Mouse (Mus musculus): ENCODE measurements at regions not wholly inside any gene's neighbourhood (a gene's known extent, or its start where the extent isn't known, plus 50 kb on each side); places are given as distances from the start of the nearest gene placed in this dataset.

DNA sequence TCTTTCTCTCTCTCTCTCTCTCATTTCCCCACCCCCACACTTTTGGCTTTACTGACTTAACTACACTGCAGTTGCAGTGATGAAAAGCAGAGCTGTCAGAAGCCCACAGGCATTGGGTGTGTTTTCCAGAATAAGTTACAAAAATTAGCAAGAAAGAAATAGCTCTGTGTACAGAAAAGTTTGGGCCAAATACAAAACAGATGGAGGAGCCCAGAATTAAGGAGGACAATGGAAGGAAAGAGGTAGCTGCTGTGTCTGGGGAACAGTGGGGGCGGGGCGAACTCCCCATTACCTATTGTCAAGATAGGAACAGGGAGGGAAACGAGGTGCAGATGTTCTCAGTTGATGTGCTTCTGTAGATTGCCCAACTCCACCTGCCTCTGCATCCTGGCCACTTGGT, 267.4 kb upstream of the Slc30a5 start:
- no peak for TF ChIP-seq CTCF (IDR thresholded peaks at IDR 0.05; ENCODE audit: low read depth)
- H3K9me3 ChIP-seq (ENCODE audit: low read length) = no peaks in the 10 kb centered on the region
- no peak for DNase-seq (ENCODE audit: low spot score)
- H3K27ac ChIP-seq = no peak overlapping the region
- H3K4me2 ChIP-seq (ENCODE audit: low read depth, low read length) = no peak overlapping the region
- no peak for ATAC-seq
- no peaks in the 10 kb centered on the region for H3K4me1 ChIP-seq (ENCODE audit: insufficient read depth, low read length)
- no peaks in the 10 kb centered on the region for H3K27me3 ChIP-seq (ENCODE audit: insufficient read depth, low read length)
- 69% methylated on average over 3 of the region's 3 CpGs for WGBS
- no peak overlapping the region for H3K4me3 ChIP-seq (ENCODE audit: low read length)
- H3K9ac ChIP-seq (replicated peaks; ENCODE audit: low read length) = no peak overlapping the region
- no peaks in the 10 kb centered on the region for H3K36me3 ChIP-seq (ENCODE audit: insufficient read depth, low read length)

DNA sequence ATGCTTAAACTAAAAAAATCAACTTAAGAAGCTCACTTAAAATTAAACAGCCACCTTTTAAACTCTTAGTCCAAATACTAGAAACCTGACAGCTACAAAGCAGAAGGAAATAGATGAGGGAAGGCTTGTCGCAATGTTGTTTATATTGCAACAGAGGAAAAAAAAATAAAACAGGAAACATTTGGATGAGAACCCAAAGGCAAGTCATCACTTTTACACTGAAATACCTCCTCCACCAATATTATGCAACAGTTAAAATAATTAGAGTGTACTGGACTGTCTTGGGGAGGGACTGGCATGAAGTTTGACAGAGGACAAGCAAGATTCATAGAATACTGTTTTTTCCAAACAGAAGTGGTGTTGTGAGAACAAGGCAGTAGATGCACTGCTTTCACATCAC, 263.6 kb upstream of the Slc30a5 start:
- Histone ChIP-seq H3K4me2 (ENCODE audit: low read depth, low read length) (no peak overlapping the region), H3K9me3 (ENCODE audit: low read length) (no peaks in the 10 kb centered on the region), H3K9ac (replicated peaks; ENCODE audit: low read length) (no peak overlapping the region), H3K4me3 (ENCODE audit: low read length) (no peak overlapping the region), H3K4me1 (ENCODE audit: insufficient read depth, low read length) (no peaks in the 10 kb centered on the region), H3K27me3 (ENCODE audit: insufficient read depth, low read length) (no peaks in the 10 kb centered on the region), H3K36me3 (ENCODE audit: insufficient read depth, low read length) (no peaks in the 10 kb centered on the region), H3K27ac (no peak overlapping the region)
- TF ChIP-seq CTCF (IDR thresholded peaks at IDR 0.05; ENCODE audit: low read depth) = no peak
- ATAC-seq (no peak), DNase-seq (ENCODE audit: low spot score) (no peak)
- WGBS = 95% methylated on average over 1 of the region's 1 CpGs

DNA sequence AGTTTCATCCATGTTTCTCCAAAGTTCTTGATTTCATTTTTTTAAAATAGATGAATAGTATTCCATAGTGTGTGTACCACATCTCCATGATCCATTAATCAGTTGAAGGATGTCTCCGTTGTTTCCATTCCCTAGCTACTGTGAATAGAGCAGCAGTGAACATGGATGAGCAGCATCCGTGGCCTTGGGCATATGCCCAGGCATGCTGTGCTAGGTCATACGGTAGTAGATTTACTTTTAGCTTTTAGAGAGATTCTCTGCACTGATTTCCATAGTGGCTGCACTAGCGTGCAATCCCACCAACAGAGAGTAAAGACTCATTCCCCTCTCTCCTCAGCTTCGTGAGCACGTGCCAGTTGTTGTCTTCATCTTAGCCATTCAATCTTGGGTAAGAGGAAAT, 263.0 kb upstream of the Slc30a5 start:
- TF ChIP-seq CTCF (IDR thresholded peaks at IDR 0.05; ENCODE audit: low read depth) = no peak
- no peak overlapping the region for H3K9ac ChIP-seq (replicated peaks; ENCODE audit: low read length)
- no peaks in the 10 kb centered on the region for H3K9me3 ChIP-seq (ENCODE audit: low read length)
- H3K36me3 ChIP-seq (ENCODE audit: insufficient read depth, low read length) = no peaks in the 10 kb centered on the region
- H3K27ac ChIP-seq = no peak overlapping the region
- ATAC-seq (no peak), DNase-seq (ENCODE audit: low spot score) (peak; percentile 8)
- WGBS = 57% methylated on average over 6 of the region's 6 CpGs
- H3K4me2 ChIP-seq (ENCODE audit: low read depth, low read length) = no peak overlapping the region
- no peak overlapping the region for H3K4me3 ChIP-seq (ENCODE audit: low read length)
- H3K4me1 ChIP-seq (ENCODE audit: insufficient read depth, low read length) = no peaks in the 10 kb centered on the region
- no peaks in the 10 kb centered on the region for H3K27me3 ChIP-seq (ENCODE audit: insufficient read depth, low read length)

DNA sequence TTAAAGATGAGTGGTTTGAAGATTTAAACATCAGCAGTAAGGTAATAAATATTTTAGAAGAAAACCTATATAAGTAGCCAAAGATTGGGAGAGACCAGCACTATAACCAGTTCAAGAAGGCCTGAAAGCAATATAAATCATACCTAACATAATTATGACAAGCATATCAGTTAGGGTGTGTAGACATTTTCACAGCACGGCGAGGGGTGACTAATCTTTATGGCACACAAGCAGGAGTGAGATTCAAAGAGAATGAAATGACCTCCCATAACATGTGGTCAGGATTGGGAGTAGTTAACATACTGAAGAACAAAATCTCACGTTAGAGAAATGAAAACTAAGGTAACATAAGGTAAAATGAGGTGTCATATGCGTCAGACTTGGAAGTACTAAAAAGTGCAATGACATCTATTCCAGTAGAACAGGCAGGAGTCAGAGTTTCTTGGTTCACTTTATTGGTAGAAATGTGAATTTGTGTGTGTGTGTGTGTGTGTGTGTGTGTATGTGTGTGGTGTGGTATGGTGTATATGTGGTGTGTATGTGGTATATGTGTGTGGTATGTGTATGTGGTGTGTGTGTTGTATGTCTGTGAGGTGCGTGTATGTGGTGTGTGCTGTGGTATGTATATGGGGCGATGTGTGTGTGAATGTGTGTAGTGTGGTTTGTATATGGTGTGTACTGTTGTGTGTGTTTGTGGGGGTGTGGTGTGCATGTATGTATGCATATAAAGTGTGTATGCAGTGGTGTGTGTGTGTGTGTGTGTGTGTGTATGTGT, 262.0 kb upstream of the Slc30a5 start:
- H3K4me1 ChIP-seq (ENCODE audit: insufficient read depth, low read length) = no peaks in the 10 kb centered on the region
- DNase-seq (ENCODE audit: low spot score) = no peak
- H3K4me3 ChIP-seq (ENCODE audit: low read length) = no peak overlapping the region
- no peaks in the 10 kb centered on the region for H3K27me3 ChIP-seq (ENCODE audit: insufficient read depth, low read length)
- TF ChIP-seq CTCF (IDR thresholded peaks at IDR 0.05; ENCODE audit: low read depth) = no peak
- no peak for ATAC-seq
- H3K9ac ChIP-seq (replicated peaks; ENCODE audit: low read length) = no peak overlapping the region
- no peak overlapping the region for H3K27ac ChIP-seq
- H3K4me2 ChIP-seq (ENCODE audit: low read depth, low read length) = no peak overlapping the region
- WGBS = 90% methylated on average over 6 of the region's 6 CpGs
- H3K9me3 ChIP-seq (ENCODE audit: low read length) = no peaks in the 10 kb centered on the region
- H3K36me3 ChIP-seq (ENCODE audit: insufficient read depth, low read length) = no peaks in the 10 kb centered on the region

GRCm38 (mm10) chr13:101092743-101093131, 259.5 kb upstream of the Slc30a5 start:
- Histone ChIP-seq H3K9me3 (ENCODE audit: low read length) (no peaks in the 10 kb centered on the region), H3K4me2 (ENCODE audit: low read depth, low read length) (no peak overlapping the region), H3K9ac (replicated peaks; ENCODE audit: low read length) (no peak overlapping the region), H3K4me3 (ENCODE audit: low read length) (no peak overlapping the region), H3K36me3 (ENCODE audit: insufficient read depth, low read length) (no peaks in the 10 kb centered on the region), H3K4me1 (ENCODE audit: insufficient read depth, low read length) (no peaks in the 10 kb centered on the region), H3K27me3 (ENCODE audit: insufficient read depth, low read length) (no peaks in the 10 kb centered on the region), H3K27ac (peak overlapping the region; percentile 37; the same call in 1 of the 2 replicates)
- 73% methylated on average over 10 of the region's 10 CpGs for WGBS
- DNase-seq (ENCODE audit: low spot score) (peak; percentile 8), ATAC-seq (no peak)
- TF ChIP-seq CTCF (IDR thresholded peaks at IDR 0.05; ENCODE audit: low read depth) = no peak

DNA sequence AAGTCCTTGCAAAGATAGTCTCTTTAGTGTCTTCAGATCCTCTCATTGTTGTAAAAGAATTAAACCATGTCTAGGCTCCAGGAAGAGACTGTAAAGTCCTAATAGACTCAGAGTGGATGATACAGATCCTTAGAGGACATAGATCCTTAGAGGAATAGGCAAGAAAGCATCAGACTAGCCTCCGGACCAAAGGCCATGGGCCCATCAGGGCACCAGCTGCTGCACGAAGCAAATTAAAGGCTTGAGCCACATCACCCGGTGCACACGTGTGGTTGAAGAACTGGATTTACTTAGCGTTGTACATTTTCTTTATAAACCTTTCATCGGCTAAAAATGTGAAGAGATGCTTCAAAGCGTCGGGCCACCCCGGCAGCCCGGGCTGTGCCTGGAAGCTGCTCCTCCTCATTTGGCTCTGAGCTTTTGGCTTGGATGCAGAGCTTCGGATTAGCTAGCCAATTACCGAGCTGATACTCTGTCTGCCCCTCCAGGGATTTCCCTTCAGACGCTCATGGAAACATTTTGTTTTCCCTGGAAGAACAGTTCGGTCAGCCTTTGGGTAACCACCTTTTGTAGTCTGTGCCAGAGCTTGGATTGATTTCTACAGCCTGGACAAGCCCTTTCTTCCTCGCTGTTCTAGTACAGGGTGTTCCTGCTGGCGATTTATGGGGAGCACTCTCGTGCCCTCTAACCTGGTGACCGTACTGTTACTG, 259.0 kb upstream of the Slc30a5 start:
- Histone ChIP-seq H3K4me3 (ENCODE audit: low read length) (no peak overlapping the region), H3K27ac (peak overlapping the region; percentile 37; the same call in 1 of the 2 replicates), H3K4me2 (ENCODE audit: low read depth, low read length) (no peak overlapping the region), H3K36me3 (ENCODE audit: insufficient read depth, low read length) (no peaks in the 10 kb centered on the region), H3K27me3 (ENCODE audit: insufficient read depth, low read length) (no peaks in the 10 kb centered on the region), H3K9me3 (ENCODE audit: low read length) (no peaks in the 10 kb centered on the region), H3K4me1 (ENCODE audit: insufficient read depth, low read length) (no peaks in the 10 kb centered on the region), H3K9ac (replicated peaks; ENCODE audit: low read length) (no peak overlapping the region)
- no peak for TF ChIP-seq CTCF (IDR thresholded peaks at IDR 0.05; ENCODE audit: low read depth)
- peak; percentile 91 for ATAC-seq
- peak; percentile 87 for DNase-seq (ENCODE audit: low spot score)
- whole genome bisulfite sequencing = 52% methylated on average over 18 of the region's 18 CpGs

DNA sequence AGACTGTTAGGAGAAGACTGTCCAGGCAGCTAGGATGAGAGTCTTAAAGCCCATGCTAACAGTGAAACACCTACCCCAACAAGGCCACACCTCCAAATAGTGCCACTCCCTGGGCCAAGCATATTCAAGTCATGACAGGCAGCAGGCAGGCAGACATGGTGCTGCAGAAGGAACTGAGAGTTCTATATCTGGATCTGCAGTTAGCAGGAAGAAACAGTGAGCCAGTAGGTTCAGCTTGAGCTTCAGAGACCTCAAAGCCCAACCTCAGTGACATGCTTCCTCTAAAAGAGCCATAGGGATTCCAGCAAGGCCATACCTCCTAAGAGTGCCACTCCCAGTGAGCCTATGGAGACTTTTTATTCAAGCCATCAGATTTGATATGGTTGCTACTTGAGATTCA, 252.0 kb upstream of the Slc30a5 start:
- H3K9ac ChIP-seq (replicated peaks; ENCODE audit: low read length) = no peak overlapping the region
- no peak overlapping the region for H3K4me3 ChIP-seq (ENCODE audit: low read length)
- no peak for DNase-seq (ENCODE audit: low spot score)
- H3K4me1 ChIP-seq (ENCODE audit: insufficient read depth, low read length) = no peaks in the 10 kb centered on the region
- no peak overlapping the region for H3K4me2 ChIP-seq (ENCODE audit: low read depth, low read length)
- no peaks in the 10 kb centered on the region for H3K36me3 ChIP-seq (ENCODE audit: insufficient read depth, low read length)
- no peaks in the 10 kb centered on the region for H3K9me3 ChIP-seq (ENCODE audit: low read length)
- H3K27me3 ChIP-seq (ENCODE audit: insufficient read depth, low read length) = no peaks in the 10 kb centered on the region
- no peak overlapping the region for H3K27ac ChIP-seq
- no peak for TF ChIP-seq CTCF (IDR thresholded peaks at IDR 0.05; ENCODE audit: low read depth)
- no peak for ATAC-seq

Data from hindbrain, postnatal 0 days (tissue).